ENCODE assay signal across 25 mouse cellular contexts in genomic region chr4:56633528-56633927, GRCm38 (mm10).
A peak's percentile ranks its signal among the peaks of the same experiment; 100 is the strongest.
DNase-seq lines count a peak whose midpoint lies in the region; ATAC-seq and TF ChIP-seq lines count a peak whose summit lies in the region.
"Had no signal": no experiment of that assay in that cellular context is flagged by ENCODE, and none has a peak within 500 bp of the region (broad histone marks: within the 10 kb centered on the region; RNA-seq: fewer than 3 reads in every experiment).

No protein-coding gene starts in this region.

- WGBS in heart, postnatal 0 days, result 27% methylated on average over 4 of the region's 4 CpGs
- WGBS in kidney, postnatal 0 days, result 38% methylated on average over 4 of the region's 4 CpGs
- WGBS in lung, embryonic 16.5 days, result 39% methylated on average over 4 of the region's 4 CpGs

- H3K9me3 ChIP-seq in heart, postnatal 0 days (replicated peaks; ENCODE audit: control insufficient read depth, low read length), result no peaks in the 10 kb centered on the region
- no peaks in the 10 kb centered on the region for H3K9me3 ChIP-seq in kidney, postnatal 0 days (replicated peaks; ENCODE audit: low read length)
- H3K9me3 ChIP-seq in lung, embryonic 16.5 days (ENCODE audit: control insufficient read depth, low read length), result no peaks in the 10 kb centered on the region
- H3K9me3 ChIP-seq: embryonic facial prominence, embryonic 12.5 days; embryonic facial prominence, embryonic 15.5 days; heart, embryonic 12.5 days; heart, embryonic 15.5 days; hindbrain, embryonic 12.5 days; hindbrain, embryonic 15.5 days had no signal

- H3K36me3 ChIP-seq in heart, postnatal 0 days (replicated peaks; ENCODE audit: control insufficient read depth, insufficient read depth, low read length), result no peaks in the 10 kb centered on the region
- no peaks in the 10 kb centered on the region for H3K36me3 ChIP-seq in kidney, postnatal 0 days (ENCODE audit: insufficient read depth, low read length)
- H3K36me3 ChIP-seq in lung, embryonic 16.5 days (ENCODE audit: control insufficient read depth, insufficient read depth, low read length), result no peaks in the 10 kb centered on the region
- H3K36me3 ChIP-seq: embryonic facial prominence, embryonic 12.5 days; embryonic facial prominence, embryonic 15.5 days; heart, embryonic 12.5 days; heart, embryonic 15.5 days; hindbrain, embryonic 12.5 days; hindbrain, embryonic 15.5 days had no signal

- TF ChIP-seq EP300 in heart, postnatal 0 days (IDR thresholded peaks at IDR 0.05; ENCODE audit: low read depth), result no peak

- no peak overlapping the region for H3K27ac ChIP-seq in heart, postnatal 0 days (ENCODE audit: low read depth)
- H3K27ac ChIP-seq in kidney, postnatal 0 days, result no peak overlapping the region
- H3K27ac ChIP-seq in lung, embryonic 16.5 days (ENCODE audit: low read length), result no peak overlapping the region
- H3K27ac ChIP-seq: embryonic facial prominence, embryonic 12.5 days; embryonic facial prominence, embryonic 15.5 days; heart, embryonic 15.5 days; hindbrain, embryonic 12.5 days; hindbrain, embryonic 15.5 days had no signal

- no peak overlapping the region for H3K4me2 ChIP-seq in heart, postnatal 0 days (ENCODE audit: low read depth, low read length)
- H3K4me2 ChIP-seq in kidney, postnatal 0 days (ENCODE audit: low read length), result no peak overlapping the region
- no peak overlapping the region for H3K4me2 ChIP-seq in lung, embryonic 16.5 days (ENCODE audit: low read depth, low read length)
- H3K4me2 ChIP-seq: embryonic facial prominence, embryonic 12.5 days; embryonic facial prominence, embryonic 15.5 days; heart, embryonic 12.5 days; heart, embryonic 15.5 days; hindbrain, embryonic 12.5 days; hindbrain, embryonic 15.5 days had no signal

- no peak overlapping the region for H3K9ac ChIP-seq in heart, postnatal 0 days (replicated peaks; ENCODE audit: low read depth, low read length)
- H3K9ac ChIP-seq in kidney, postnatal 0 days (ENCODE audit: low read depth, low read length), result no peak overlapping the region
- no peak overlapping the region for H3K9ac ChIP-seq in lung, embryonic 16.5 days (ENCODE audit: low read length)
- H3K9ac ChIP-seq: embryonic facial prominence, embryonic 12.5 days; embryonic facial prominence, embryonic 15.5 days; forebrain, postnatal 0 days; heart, embryonic 12.5 days; heart, embryonic 15.5 days; hindbrain, embryonic 12.5 days; hindbrain, embryonic 15.5 days had no signal

- intact Hi-C loops in heart, postnatal 25 days (cut with DNase I), result no loop called here

- H3K4me3 ChIP-seq in heart, postnatal 0 days (ENCODE audit: low read depth, low read length), result no peak overlapping the region
- H3K4me3 ChIP-seq in kidney, postnatal 0 days (replicated peaks; ENCODE audit: low read depth, low read length), result no peak overlapping the region
- no peak overlapping the region for H3K4me3 ChIP-seq in lung, embryonic 16.5 days (ENCODE audit: low read length)
- H3K4me3 ChIP-seq: embryonic facial prominence, embryonic 12.5 days; embryonic facial prominence, embryonic 15.5 days; heart, embryonic 12.5 days; heart, embryonic 15.5 days; hindbrain, embryonic 12.5 days; hindbrain, embryonic 15.5 days had no signal

- no peak for ATAC-seq in heart, postnatal 0 days (ENCODE audit: insufficient read depth, low read depth)
- no peak for ATAC-seq in kidney, postnatal 0 days (replicated peaks; ENCODE audit: low FRiP score, low read depth)
- peak; percentile 62 for ATAC-seq in lung, embryonic 16.5 days (ENCODE audit: low read depth)
- ATAC-seq: forebrain, embryonic 14.5 days; forebrain, postnatal 0 days; Patski had no signal

- peak; percentile 45 for DNase-seq in heart, postnatal 0 days (ENCODE audit: low spot score)
- DNase-seq in heart, postnatal 25 days (ENCODE audit: low spot score), result no peak
- DNase-seq in kidney, postnatal 0 days (ENCODE audit: low spot score), result peak; percentile 89
- no peak for DNase-seq in kidney, postnatal 25 days
- DNase-seq in lung, postnatal 10 days, result no peak
- DNase-seq in retina, embryonic 14.5 days (ENCODE audit: low spot score), result no peak
- DNase-seq: adrenal gland, adult 2 months; adrenal gland, postnatal 14 days; cerebellum, adult 11 months; cerebellum, adult 2 months; cerebellum, adult 9-11 months; cerebellum, postnatal 25 days; forebrain, postnatal 0 days; gastrocnemius, postnatal 25 days; heart, adult 18-20 months; heart, postnatal 14 days had no signal

- no peak for TF ChIP-seq CTCF in heart, postnatal 0 days (IDR thresholded peaks at IDR 0.05; ENCODE audit: low read depth)
- TF ChIP-seq CTCF in kidney, postnatal 0 days (IDR thresholded peaks at IDR 0.05; ENCODE audit: low read depth), result no peak

- no peaks in the 10 kb centered on the region for H3K4me1 ChIP-seq in heart, postnatal 0 days (ENCODE audit: control insufficient read depth, insufficient read depth)
- no peaks in the 10 kb centered on the region for H3K4me1 ChIP-seq in kidney, postnatal 0 days (replicated peaks; ENCODE audit: insufficient read depth, low read length)
- peaks cover 7% of the 10 kb centered on the region for H3K4me1 ChIP-seq in lung, embryonic 16.5 days (replicated peaks; ENCODE audit: control insufficient read depth, insufficient read depth, low read length)
- H3K4me1 ChIP-seq: heart, embryonic 12.5 days; hindbrain, embryonic 12.5 days; hindbrain, embryonic 15.5 days had no signal

- H3K27me3 ChIP-seq in heart, postnatal 0 days (ENCODE audit: control insufficient read depth, insufficient read depth, low read length), result no peaks in the 10 kb centered on the region
- H3K27me3 ChIP-seq in kidney, postnatal 0 days (ENCODE audit: insufficient read depth, low read length), result no peaks in the 10 kb centered on the region
- H3K27me3 ChIP-seq in lung, embryonic 16.5 days (ENCODE audit: control insufficient read depth, insufficient read depth, low read depth, low read length), result no peaks in the 10 kb centered on the region
- H3K27me3 ChIP-seq: embryonic facial prominence, embryonic 12.5 days; embryonic facial prominence, embryonic 15.5 days; heart, embryonic 12.5 days; heart, embryonic 15.5 days; hindbrain, embryonic 12.5 days; hindbrain, embryonic 15.5 days; Patski had no signal

Comparison
In these comparisons a context has a peak if more than half of its experiments do, and no peak if none do; other contexts are left out.
1. DNase-seq: peak in heart, postnatal 0 days (single experiment) and kidney, postnatal 0 days (single experiment); none in heart, postnatal 25 days (single experiment), kidney, postnatal 25 days (0 of 2), lung, postnatal 10 days (single experiment) and retina, embryonic 14.5 days (single experiment).